Mouse (Mus musculus): Measurements from ENCODE around the gene Shroom3.
A peak's percentile ranks its signal among the peaks of the same experiment; 100 is the strongest.

Shroom3 gene

GRCm38 (mm10) chr5:92969926-92970325 lies 286.7 kb downstream of the Shroom3 start:
- DNase-seq (ENCODE audit: low spot score) = no peak

- no peak for DNase-seq (ENCODE audit: low spot score)
These were observed 287.2 kb downstream of the Shroom3 start for GRCm38 (mm10) chr5:92970480-92970879.

GRCm38 (mm10) chr5:92980393-92980792 lies 297.2 kb downstream of the Shroom3 start:
- DNase-seq (ENCODE audit: low spot score) = no peak

- DNase-seq (ENCODE audit: low spot score) = no peak
These were observed 297.6 kb downstream of the Shroom3 start for GRCm38 (mm10) chr5:92980862-92981261.

GRCm38 (mm10) chr5:92982673-92983072 lies 299.4 kb downstream of the Shroom3 start:
- DNase-seq (ENCODE audit: low spot score) = no peak

- no peak for DNase-seq (ENCODE audit: low spot score)
These were observed 300.7 kb downstream of the Shroom3 start for GRCm38 (mm10) chr5:92983942-92984341.

- no peak for DNase-seq (ENCODE audit: low spot score)
These were observed 301.5 kb downstream of the Shroom3 start for GRCm38 (mm10) chr5:92984692-92985091.

GRCm38 (mm10) chr5:92985391-92985790 lies 302.2 kb downstream of the Shroom3 start:
- no peak for DNase-seq (ENCODE audit: low spot score)

GRCm38 (mm10) chr5:92986651-92987610 lies 303.7 kb downstream of the Shroom3 start:
- no peak for DNase-seq (ENCODE audit: low spot score)

GRCm38 (mm10) chr5:92987891-92988768 lies 304.9 kb downstream of the Shroom3 start:
- no peak for DNase-seq (ENCODE audit: low spot score)

- DNase-seq (ENCODE audit: low spot score) = no peak
These were observed 305.6 kb downstream of the Shroom3 start for GRCm38 (mm10) chr5:92988769-92989356.

- no peak for DNase-seq (ENCODE audit: low spot score)
These were observed 308.9 kb downstream of the Shroom3 start for GRCm38 (mm10) chr5:92992106-92992505.

- DNase-seq (ENCODE audit: low spot score) = no peak
These were observed 311.1 kb downstream of the Shroom3 start for GRCm38 (mm10) chr5:92994309-92994708.

GRCm38 (mm10) chr5:92994861-92995260 lies 311.6 kb downstream of the Shroom3 start:
- DNase-seq (ENCODE audit: low spot score) = peak; percentile 26

- peak; percentile 41 for DNase-seq (ENCODE audit: low spot score)
These were observed 314.3 kb downstream of the Shroom3 start for GRCm38 (mm10) chr5:92997428-92998120.

GRCm38 (mm10) chr5:92998494-92999016 lies 315.3 kb downstream of the Shroom3 start:
- no peak for DNase-seq (ENCODE audit: low spot score)

- no peak for DNase-seq (ENCODE audit: low spot score)
These were observed 316.8 kb downstream of the Shroom3 start for GRCm38 (mm10) chr5:93000060-93000459.

GRCm38 (mm10) chr5:93000774-93001757 lies 317.8 kb downstream of the Shroom3 start:
- DNase-seq (ENCODE audit: low spot score) = peak; percentile 66

GRCm38 (mm10) chr5:93002615-93003014 lies 319.4 kb downstream of the Shroom3 start:
- no peak for DNase-seq (ENCODE audit: low spot score)

GRCm38 (mm10) chr5:93005229-93005814 lies 322.1 kb downstream of the Shroom3 start:
- peak; percentile 61 for DNase-seq (ENCODE audit: low spot score)
